Mouse (Mus musculus) forebrain, embryonic 12.5 days (tissue): ENCODE data around the gene Lypd6b. TPM values are rescaled to one million over a fixed set of nuclear protein-coding genes. Genes with fewer than 3 reads are reported as not detected.

Experiments used
- ATAC-seq: fragments of 200-750 bp; cut with Nextera tagmentation; 2 replicates; pipeline ENCODE4 v1.8.0; 2017; ENCODE audit warnings: moderate TSS enrichment; ENCODE audit not compliant: low FRiP score
- H3K27ac ChIP-seq: fragments of 300-500 bp; sonication (generic); 2 replicates; pipeline ENCODE4 v1.5.1; 2016; ENCODE audit warnings: mild to moderate bottlenecking
- H3K27me3 ChIP-seq: fragments of 300-500 bp; sonication (generic); 2 replicates; pipeline ENCODE4 v1.6.1; 2016; ENCODE audit warnings: mild to moderate bottlenecking
- H3K36me3 ChIP-seq: fragments of 300-500 bp; sonication (generic); replicated peaks from 2 replicates; pipeline ENCODE4 v1.6.1; 2016; ENCODE audit warnings: mild to moderate bottlenecking
- H3K4me1 ChIP-seq: fragments of 300-500 bp; sonication (generic); 2 replicates; pipeline ENCODE4 v1.6.1; 2016
- H3K4me2 ChIP-seq: fragments of 300-500 bp; sonication (generic); 2 replicates; pipeline ENCODE4 v1.6.1; 2016; ENCODE audit warnings: mild to moderate bottlenecking, moderate library complexity
- H3K4me3 ChIP-seq: fragments of 300-500 bp; sonication (generic); replicated peaks from 2 replicates; pipeline ENCODE4 v1.5.1; 2016; ENCODE audit warnings: mild to moderate bottlenecking
- H3K9ac ChIP-seq: fragments of 300-500 bp; sonication (generic); 2 replicates; pipeline ENCODE4 v1.6.1; 2016; ENCODE audit warnings: mild to moderate bottlenecking
- H3K9me3 ChIP-seq: fragments of 300-500 bp; sonication (generic); 2 replicates; pipeline ENCODE4 v1.6.1; 2016
- WGBS: fragments of 180-500 bp; shearing (Covaris S2); methylation state at CpG from one replicate; pipeline ENCODE4 v1.1.7; 2016; 5-methylcytosine and 5-hydroxymethylcytosine counted together
- polyA plus RNA-seq: library from polyadenylated mRNA; unstranded; fragments of >200 nt; fragmentation: Nextera tagmentation; extraction: Ambion mirVana; gene quantifications from 2 replicates; pipeline ENCODE4 v1.2.1, GENCODE M21; 2016

Gene Lypd6b
- polyA plus RNA-seq, 1 experiment from 2014 or later = 2.3 TPM

DNA sequence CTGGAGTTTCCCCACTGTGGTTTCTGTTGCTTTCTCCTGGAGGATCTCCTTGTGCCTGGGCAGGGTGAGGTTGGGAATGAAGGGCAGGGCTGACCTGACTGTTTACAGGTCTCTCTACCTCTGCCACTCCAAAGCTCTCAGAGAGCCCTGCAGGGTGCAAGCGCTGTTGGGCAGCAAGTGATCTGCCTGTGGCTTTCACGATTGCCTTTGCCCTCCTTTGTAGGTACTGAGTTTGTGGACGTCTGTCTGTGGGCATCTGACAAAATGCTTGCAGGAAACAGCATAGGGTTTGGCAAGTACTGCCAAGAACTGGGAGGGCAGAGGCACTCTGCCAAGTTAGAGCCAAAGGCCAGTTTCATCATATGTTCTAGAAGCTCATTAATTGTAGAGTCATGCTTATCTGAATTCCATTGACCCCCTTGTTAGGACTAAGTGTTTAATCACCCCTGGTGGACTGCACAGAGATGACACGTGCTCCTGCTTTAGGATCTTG, 24.4 kb downstream of the Lypd6b start:
- WGBS = 28% methylated on average over 4 of the region's 4 CpGs
- H3K4me2 ChIP-seq = no peak overlapping the region
- no peaks in the 10 kb centered on the region for H3K36me3 ChIP-seq
- no peaks in the 10 kb centered on the region for H3K9me3 ChIP-seq
- H3K4me1 ChIP-seq = peaks cover 10% of the 10 kb centered on the region
- H3K4me3 ChIP-seq = no peak overlapping the region
- no peak for ATAC-seq
- no peaks in the 10 kb centered on the region for H3K27me3 ChIP-seq
- no peak overlapping the region for H3K27ac ChIP-seq
- no peak overlapping the region for H3K9ac ChIP-seq

DNA sequence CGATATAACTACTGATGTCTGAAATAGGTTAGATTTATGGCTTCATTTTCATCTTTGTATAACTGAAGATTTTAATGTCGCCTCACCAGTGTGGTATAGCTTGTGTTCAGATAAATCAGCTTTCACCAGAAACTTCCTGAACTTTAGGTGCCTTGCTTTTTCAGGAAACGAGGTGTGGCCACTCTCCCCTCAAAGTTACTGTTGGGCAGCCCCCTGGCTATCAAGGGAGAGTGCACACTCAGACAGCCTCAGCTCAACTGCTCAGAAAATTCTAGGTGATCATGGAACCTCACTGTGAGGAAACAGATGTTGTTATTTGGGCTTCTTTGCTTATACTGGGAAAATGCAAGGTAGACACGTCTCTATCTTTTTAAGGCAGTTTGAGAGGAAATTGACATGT, 25.7 kb downstream of the Lypd6b start:
- Histone ChIP-seq H3K9ac (no peak overlapping the region), H3K4me1 (peaks cover 10% of the 10 kb centered on the region), H3K4me3 (no peak overlapping the region), H3K9me3 (no peaks in the 10 kb centered on the region), H3K4me2 (no peak overlapping the region), H3K27ac (no peak overlapping the region), H3K36me3 (no peaks in the 10 kb centered on the region), H3K27me3 (no peaks in the 10 kb centered on the region)
- no peak for ATAC-seq
- WGBS = 83% methylated on average over 4 of the region's 4 CpGs

DNA sequence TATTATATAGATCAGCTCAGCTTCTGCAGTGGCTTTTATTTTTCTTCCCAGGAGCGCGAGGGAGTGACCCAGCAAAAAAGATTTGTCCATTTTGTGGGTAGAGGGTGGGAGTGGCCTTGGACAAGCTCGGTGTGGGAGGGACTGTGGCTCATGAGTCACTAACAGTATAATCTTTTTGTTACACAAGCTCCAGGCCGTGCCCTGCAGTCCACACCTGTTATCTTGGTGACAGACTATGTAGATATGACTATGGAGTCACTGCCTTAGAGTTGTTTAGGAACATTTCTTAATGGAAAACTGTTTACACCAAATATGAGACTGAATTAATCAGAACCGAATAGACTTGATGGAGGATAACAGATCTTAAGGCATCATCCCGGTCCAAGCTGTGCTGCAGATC, 26.5 kb downstream of the Lypd6b start:
- no peaks in the 10 kb centered on the region for H3K36me3 ChIP-seq
- H3K4me1 ChIP-seq = peaks cover 10% of the 10 kb centered on the region
- no peak overlapping the region for H3K27ac ChIP-seq
- no peaks in the 10 kb centered on the region for H3K27me3 ChIP-seq
- no peak for ATAC-seq
- WGBS = 84% methylated on average over 6 of the region's 6 CpGs
- no peak overlapping the region for H3K4me2 ChIP-seq
- H3K4me3 ChIP-seq = no peak overlapping the region
- no peaks in the 10 kb centered on the region for H3K9me3 ChIP-seq
- H3K9ac ChIP-seq = no peak overlapping the region

DNA sequence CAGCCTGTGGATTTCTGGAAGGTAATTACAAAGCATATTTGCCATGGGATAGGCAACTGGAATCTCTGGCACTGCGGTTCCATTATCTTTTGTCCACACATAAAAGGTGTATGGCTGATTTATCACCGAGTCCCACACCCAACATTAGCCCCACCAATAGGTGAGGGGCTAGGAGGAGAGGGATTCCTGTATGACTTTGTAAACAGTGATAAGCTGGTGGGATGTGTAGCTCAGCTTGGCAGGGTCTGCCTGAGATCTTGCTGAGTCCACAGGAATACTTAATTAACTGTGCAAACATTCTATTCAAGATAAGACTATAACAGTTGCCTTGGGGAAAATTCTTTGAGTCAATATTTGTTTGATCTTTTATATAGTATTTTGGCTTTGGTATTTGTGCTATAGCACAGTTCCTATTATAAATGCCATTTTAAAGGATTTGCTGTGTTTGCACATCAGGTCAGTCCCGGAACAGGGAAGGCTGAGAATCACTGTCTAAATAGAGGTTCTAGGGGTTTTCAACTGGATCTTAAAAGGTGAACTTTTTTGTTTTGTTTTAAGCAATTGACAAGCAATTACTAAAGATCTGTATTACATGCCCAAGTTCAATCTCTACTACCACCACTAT, 28.3 kb downstream of the Lypd6b start:
- Histone ChIP-seq H3K9ac (no peak overlapping the region), H3K4me1 (peaks cover 10% of the 10 kb centered on the region), H3K4me2 (no peak overlapping the region), H3K4me3 (no peak overlapping the region), H3K9me3 (no peaks in the 10 kb centered on the region), H3K27me3 (no peaks in the 10 kb centered on the region), H3K27ac (no peak overlapping the region), H3K36me3 (no peaks in the 10 kb centered on the region)
- no peak for ATAC-seq
- 77% methylated on average over 3 of the region's 3 CpGs for WGBS

DNA sequence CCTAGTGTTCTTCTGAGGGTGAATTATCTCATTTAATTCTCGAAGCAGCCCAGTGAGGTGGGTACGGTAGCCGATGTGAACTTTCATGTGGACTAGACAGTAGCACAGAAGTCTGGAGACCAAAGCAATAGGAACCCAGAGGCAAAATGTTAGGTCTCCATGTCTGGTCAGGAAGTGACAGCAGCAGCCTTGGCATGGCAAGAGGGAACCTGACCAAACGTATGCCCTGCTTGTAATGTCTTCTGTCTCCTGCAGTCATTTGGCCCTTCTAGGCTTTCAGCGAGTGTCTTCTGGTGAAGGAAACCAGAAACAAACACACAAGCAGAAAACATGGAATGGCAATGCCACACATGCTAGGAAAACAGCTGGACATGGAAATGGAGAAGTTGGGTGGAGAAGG, 29.1 kb downstream of the Lypd6b start:
- Histone ChIP-seq H3K4me2 (no peak overlapping the region), H3K36me3 (no peaks in the 10 kb centered on the region), H3K4me3 (no peak overlapping the region), H3K4me1 (peaks cover 6% of the 10 kb centered on the region), H3K9me3 (no peaks in the 10 kb centered on the region), H3K9ac (no peak overlapping the region), H3K27ac (no peak overlapping the region), H3K27me3 (no peaks in the 10 kb centered on the region)
- WGBS = 94% methylated on average over 5 of the region's 5 CpGs
- no peak for ATAC-seq

DNA sequence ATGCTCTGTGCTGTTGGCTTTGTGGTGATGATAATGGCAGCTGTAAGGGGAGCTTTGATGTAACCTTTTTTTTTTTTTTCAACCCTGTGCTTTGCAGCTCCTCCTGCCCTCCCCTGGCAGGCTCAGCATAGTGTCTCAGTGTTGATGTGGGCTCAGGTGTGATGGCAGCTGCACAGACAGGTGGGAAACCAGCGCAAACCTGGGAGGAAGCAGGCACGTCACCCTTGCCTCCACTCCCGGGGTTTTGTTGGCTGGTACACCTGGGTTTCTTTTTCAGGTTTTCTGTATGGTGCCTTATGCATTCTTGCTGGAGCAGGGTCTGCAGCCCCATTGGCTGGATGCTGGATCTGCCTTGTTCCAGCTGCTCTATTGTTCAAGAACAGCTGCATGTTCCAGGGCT, 29.7 kb downstream of the Lypd6b start:
- 83% methylated on average over 3 of the region's 3 CpGs for WGBS
- no peaks in the 10 kb centered on the region for H3K36me3 ChIP-seq
- H3K9ac ChIP-seq = no peak overlapping the region
- no peaks in the 10 kb centered on the region for H3K27me3 ChIP-seq
- no peak overlapping the region for H3K4me2 ChIP-seq
- H3K9me3 ChIP-seq = no peaks in the 10 kb centered on the region
- H3K4me3 ChIP-seq = no peak overlapping the region
- ATAC-seq = no peak
- no peak overlapping the region for H3K27ac ChIP-seq
- H3K4me1 ChIP-seq = peaks cover under 1% of the 10 kb centered on the region; the same call in 1 of the 2 replicates

DNA sequence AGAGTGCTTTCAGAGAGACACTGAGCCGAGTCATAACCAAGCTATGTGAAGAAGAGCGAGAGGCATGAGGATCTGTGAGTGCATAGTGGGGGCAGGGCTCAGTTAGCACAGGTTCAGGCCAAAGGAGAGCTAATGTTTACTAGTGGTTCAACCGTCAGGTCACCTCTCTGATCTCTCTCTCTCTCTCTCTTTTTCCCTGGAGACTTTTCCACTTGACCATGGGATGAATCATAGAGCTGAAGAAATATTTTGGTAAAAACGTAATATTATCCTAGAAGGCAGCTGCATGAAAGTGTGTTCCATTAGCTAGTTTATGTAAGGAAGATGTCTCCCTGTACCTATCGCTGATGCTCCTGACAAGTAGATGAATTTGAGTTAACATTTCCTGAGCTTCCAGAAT, 30.6 kb downstream of the Lypd6b start:
- H3K4me3 ChIP-seq = no peak overlapping the region
- H3K27ac ChIP-seq = no peak overlapping the region
- H3K36me3 ChIP-seq = no peaks in the 10 kb centered on the region
- 94% methylated on average over 5 of the region's 5 CpGs for WGBS
- H3K4me1 ChIP-seq = no peaks in the 10 kb centered on the region
- H3K27me3 ChIP-seq = no peaks in the 10 kb centered on the region
- no peaks in the 10 kb centered on the region for H3K9me3 ChIP-seq
- no peak overlapping the region for H3K9ac ChIP-seq
- ATAC-seq = no peak
- no peak overlapping the region for H3K4me2 ChIP-seq

DNA sequence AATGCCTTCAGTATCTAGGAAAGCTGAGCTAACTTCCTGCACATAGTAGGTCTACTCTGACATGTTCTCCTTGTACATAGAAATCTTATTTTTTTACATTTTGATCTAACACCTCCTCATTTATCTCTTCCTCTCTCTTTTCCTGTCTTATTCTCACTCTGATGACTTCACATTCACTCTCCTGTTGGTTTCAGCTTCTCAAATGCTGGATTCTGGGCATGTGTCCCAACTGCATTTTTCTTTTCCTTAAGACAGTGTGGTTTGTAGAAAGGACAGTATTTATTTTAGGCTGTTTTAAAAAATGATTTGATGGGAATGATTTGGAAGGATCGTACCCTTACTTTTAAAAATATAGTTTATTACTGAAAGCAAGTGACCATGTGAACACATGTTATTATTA, 34.8 kb downstream of the Lypd6b start:
- no peaks in the 10 kb centered on the region for H3K27me3 ChIP-seq
- no peaks in the 10 kb centered on the region for H3K36me3 ChIP-seq
- H3K9me3 ChIP-seq = no peaks in the 10 kb centered on the region
- no peaks in the 10 kb centered on the region for H3K4me1 ChIP-seq
- H3K27ac ChIP-seq = no peak overlapping the region
- no peak overlapping the region for H3K9ac ChIP-seq
- 98% methylated on average over 1 of the region's 1 CpGs for WGBS
- no peak for ATAC-seq
- H3K4me3 ChIP-seq = no peak overlapping the region
- no peak overlapping the region for H3K4me2 ChIP-seq

DNA sequence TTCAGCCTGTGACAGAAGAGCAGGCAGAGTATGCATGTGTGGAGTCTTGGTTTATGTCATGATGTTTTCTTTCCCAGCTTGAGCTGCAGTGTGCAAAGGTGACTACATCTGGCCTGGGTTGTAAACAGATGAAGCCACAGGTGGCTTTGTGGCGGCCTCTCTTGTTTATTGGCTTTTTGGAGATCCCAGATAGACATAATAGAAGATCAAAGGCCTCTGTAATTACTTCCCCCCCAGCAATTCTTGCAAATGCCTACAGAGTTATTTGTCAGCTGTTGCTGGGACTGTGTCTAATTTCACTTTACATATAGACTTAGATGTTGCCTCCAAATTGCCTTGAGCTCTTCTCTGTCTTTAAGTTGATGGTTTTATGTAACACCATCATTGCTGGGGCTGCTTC, 38.1 kb downstream of the Lypd6b start:
- 71% methylated on average over 1 of the region's 1 CpGs for WGBS
- Histone ChIP-seq H3K27me3 (no peaks in the 10 kb centered on the region), H3K27ac (no peak overlapping the region), H3K36me3 (no peaks in the 10 kb centered on the region), H3K4me3 (no peak overlapping the region), H3K4me2 (no peak overlapping the region), H3K9me3 (no peaks in the 10 kb centered on the region), H3K9ac (no peak overlapping the region), H3K4me1 (no peaks in the 10 kb centered on the region)
- ATAC-seq = no peak

DNA sequence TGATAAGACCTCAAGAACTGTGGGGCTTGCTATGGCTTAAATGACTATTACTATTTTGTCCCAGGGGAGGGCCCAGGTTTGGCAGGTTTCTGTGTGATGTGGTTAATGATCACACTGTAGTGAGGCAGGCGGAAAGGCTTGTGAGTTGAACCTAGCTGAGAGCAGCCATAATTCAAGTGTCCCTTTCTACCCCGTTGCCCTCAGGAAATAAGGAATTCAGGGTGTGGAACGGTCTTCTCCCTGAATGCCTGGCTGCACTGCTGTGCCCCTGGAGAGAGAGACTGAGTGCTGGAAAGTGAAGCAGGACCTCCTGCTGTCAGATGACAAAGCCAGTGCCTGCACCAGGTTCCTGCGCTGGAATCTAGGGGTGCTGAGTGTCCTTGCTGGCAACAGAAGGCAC, 40.3 kb downstream of the Lypd6b start:
- no peak overlapping the region for H3K4me3 ChIP-seq
- H3K36me3 ChIP-seq = no peaks in the 10 kb centered on the region
- 51% methylated on average over 4 of the region's 4 CpGs for WGBS
- H3K4me2 ChIP-seq = no peak overlapping the region
- no peak overlapping the region for H3K9ac ChIP-seq
- H3K9me3 ChIP-seq = no peaks in the 10 kb centered on the region
- H3K27me3 ChIP-seq = no peaks in the 10 kb centered on the region
- ATAC-seq = no peak
- no peaks in the 10 kb centered on the region for H3K4me1 ChIP-seq
- no peak overlapping the region for H3K27ac ChIP-seq

DNA sequence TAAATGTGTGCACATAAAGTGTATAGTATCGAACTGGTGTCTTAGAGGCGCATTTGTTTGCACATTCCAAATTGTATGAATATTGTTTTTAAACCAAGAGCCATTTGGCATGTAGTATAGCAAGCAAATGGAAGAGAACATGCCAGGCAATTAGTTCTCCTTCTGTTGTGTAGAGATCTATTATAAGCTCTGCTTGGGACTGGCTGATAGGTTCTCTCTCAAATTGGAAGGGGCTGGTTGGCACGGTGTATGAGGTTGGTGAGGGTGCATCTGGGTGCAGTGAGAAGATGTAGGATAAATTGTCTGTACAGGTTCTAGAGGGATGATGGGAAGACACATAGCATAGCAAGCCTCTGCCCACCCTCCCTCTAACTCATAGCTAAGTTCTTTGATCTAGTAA, 42.9 kb downstream of the Lypd6b start:
- no peaks in the 10 kb centered on the region for H3K36me3 ChIP-seq
- no peak overlapping the region for H3K4me3 ChIP-seq
- H3K4me1 ChIP-seq = no peaks in the 10 kb centered on the region
- H3K27ac ChIP-seq = no peak overlapping the region
- no peak overlapping the region for H3K9ac ChIP-seq
- ATAC-seq = no peak
- H3K9me3 ChIP-seq = no peaks in the 10 kb centered on the region
- H3K27me3 ChIP-seq = 0 out of 2 replicates have a peak, but pooled peaks cover 4% of the 10 kb centered on the region
- H3K4me2 ChIP-seq = no peak overlapping the region
- WGBS = 93% methylated on average over 3 of the region's 3 CpGs

DNA sequence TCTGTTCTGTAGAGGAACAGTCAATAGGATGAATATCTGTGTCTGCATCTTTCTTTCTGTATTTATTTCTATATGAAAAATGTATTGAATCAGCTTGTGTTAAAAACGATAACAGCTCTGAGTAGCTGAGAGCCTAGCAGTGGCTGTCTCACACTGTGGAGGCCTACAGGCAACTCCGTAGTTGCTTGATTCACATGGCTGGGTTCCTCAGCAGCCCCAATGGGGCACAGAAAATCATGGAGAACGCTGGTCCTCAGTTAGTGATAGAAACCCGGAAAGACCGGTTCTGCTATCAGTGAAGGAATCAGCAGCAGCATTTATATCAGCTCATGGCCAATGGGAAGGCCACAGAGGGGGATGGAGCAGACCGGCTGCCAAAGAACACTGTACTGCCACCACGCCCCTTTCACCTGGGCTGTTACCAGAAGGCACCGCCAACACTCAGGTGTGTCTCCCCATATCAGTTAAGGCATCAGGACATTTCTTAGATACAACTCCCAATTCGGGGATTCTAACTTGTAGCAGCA, 44.9 kb downstream of the Lypd6b start:
- WGBS = 82% methylated on average over 9 of the region's 9 CpGs
- peaks cover 2% of the 10 kb centered on the region; the same call in 1 of the 2 replicates for H3K4me1 ChIP-seq
- no peak overlapping the region for H3K27ac ChIP-seq
- H3K9me3 ChIP-seq = no peaks in the 10 kb centered on the region
- H3K36me3 ChIP-seq = no peaks in the 10 kb centered on the region
- H3K9ac ChIP-seq = no peak overlapping the region
- peaks cover 4% of the 10 kb centered on the region; the same call in 1 of the 2 replicates for H3K27me3 ChIP-seq
- no peak for ATAC-seq
- no peak overlapping the region for H3K4me3 ChIP-seq
- H3K4me2 ChIP-seq = no peak overlapping the region

DNA sequence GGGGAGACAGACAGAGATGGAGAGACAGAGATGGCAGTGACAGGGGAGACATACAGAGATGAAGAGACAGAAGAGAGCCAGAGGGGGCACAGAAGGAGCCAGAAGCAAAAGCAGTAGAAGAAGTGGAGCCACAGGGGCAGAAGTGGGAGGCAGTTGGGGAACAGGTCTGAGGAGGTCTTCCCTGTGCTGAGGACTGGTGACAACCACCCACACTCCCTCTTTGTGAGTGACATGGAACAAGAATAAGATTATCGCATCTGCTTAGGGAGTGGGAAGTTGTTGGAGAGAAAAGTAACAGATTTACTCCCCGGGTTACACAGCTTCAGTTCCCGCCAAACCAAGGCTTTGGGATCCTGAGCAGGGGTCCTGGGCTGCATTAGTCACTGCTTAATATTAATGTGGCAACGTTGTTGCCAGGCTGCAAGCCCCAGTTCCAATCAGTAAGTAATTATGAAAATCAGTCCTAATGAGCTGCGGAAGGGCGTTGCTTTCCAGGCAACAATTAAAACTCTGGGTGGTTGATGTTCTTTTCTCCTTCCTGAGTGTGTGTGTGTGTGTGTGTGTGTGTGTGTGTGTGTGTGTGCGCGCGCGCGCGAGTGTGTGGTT, 50.1 kb downstream of the Lypd6b start:
- no peak overlapping the region for H3K27ac ChIP-seq
- WGBS = 30% methylated on average over 9 of the region's 12 CpGs
- ATAC-seq = peak; percentile 84; the same call in 1 of the 2 replicates
- no peaks in the 10 kb centered on the region for H3K9me3 ChIP-seq
- H3K27me3 ChIP-seq = peaks cover 4% of the 10 kb centered on the region
- no peak overlapping the region for H3K4me3 ChIP-seq
- no peak overlapping the region for H3K9ac ChIP-seq
- H3K36me3 ChIP-seq = no peaks in the 10 kb centered on the region
- peaks cover 8% of the 10 kb centered on the region; the same call in 1 of the 2 replicates for H3K4me1 ChIP-seq
- no peak overlapping the region for H3K4me2 ChIP-seq
